Mouse (Mus musculus): ENCODE measurements around the gene Diaph3. TPM values are rescaled to one million over a fixed set of nuclear protein-coding genes. Genes with fewer than 3 reads are reported as not detected.

Gene Diaph3
- total and polyA plus RNA-seq, 2 experiments from 2014 or later: 3.8 to 6.5 TPM

DNA sequence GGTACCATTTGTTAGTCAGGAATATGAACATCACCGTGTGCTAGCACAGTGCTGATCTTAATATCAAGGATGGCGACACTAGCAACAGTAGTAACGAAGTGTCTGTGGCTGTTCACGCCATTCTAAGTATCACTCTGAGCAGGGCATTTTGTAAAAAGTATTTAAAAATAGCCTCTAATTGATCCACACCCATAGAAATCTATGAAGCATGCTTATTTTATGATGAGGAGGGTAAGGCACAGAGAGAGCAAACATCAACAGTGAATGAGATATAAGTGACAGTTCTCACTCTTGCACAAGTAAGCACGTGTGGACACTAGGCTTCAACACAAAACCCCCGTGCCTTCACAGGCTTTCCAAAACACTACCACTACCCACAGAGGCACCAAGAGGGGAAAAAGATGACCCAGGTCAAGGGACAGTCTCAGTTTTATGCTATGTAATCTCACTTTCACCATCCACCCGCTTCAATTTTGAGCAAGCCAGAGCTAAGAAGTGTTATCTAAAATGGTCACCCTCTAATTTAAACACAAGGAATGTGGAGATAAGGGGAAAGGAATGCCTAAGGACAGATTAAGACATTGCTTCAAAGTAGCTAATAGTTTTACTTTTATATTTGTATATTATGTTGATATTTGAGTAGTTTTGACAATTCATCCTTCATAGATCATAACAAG is 399.0 kb downstream of the Diaph3 start:
- DNase-seq (ENCODE audit: low spot score): no peak
- Histone ChIP-seq H3K27ac (ENCODE audit: low read depth) (no peak overlapping the region), H3K36me3 (replicated peaks; ENCODE audit: control insufficient read depth, insufficient read depth, low read length) (no peaks in the 10 kb centered on the region), H3K9ac (replicated peaks; ENCODE audit: low read depth, low read length) (no peak overlapping the region), H3K4me2 (ENCODE audit: low read depth, low read length) (no peak overlapping the region), H3K4me3 (ENCODE audit: low read depth, low read length) (no peak overlapping the region), H3K27me3 (ENCODE audit: control insufficient read depth, insufficient read depth, low read length) (no peaks in the 10 kb centered on the region), H3K4me1 (ENCODE audit: control insufficient read depth, insufficient read depth) (no peaks in the 10 kb centered on the region), H3K9me3 (replicated peaks; ENCODE audit: control insufficient read depth, low read length) (no peaks in the 10 kb centered on the region)
- TF ChIP-seq EP300 (IDR thresholded peaks at IDR 0.05; ENCODE audit: low read depth): no peak
- TF ChIP-seq CTCF (IDR thresholded peaks at IDR 0.05; ENCODE audit: low read depth): no peak
- ATAC-seq (ENCODE audit: insufficient read depth, low read depth): no peak
- WGBS: 66% methylated on average over 7 of the region's 7 CpGs

DNA sequence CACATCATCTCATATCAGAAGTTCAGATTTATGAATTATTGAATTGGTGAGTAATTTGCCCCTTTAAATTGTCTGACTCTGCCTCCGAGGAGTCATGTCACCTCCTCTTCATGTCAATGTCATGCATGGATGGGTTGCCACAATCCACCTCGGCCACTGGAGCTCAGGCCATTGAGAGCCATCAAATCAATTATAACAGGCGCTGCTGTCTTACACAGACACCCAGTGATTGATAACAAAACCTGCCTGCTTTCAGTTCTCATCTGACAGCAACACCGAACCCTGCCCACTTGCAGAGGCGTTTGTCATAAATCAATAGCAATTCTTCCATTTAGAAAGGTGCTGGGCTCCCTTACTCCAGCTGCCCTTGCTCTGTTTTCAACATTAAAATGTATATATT is 402.1 kb downstream of the Diaph3 start:
- no peaks in the 10 kb centered on the region for H3K9me3 ChIP-seq (replicated peaks; ENCODE audit: control insufficient read depth, low read length)
- H3K4me3 ChIP-seq (ENCODE audit: low read depth, low read length): no peak overlapping the region
- H3K27ac ChIP-seq (ENCODE audit: low read depth): no peak overlapping the region
- H3K4me2 ChIP-seq (ENCODE audit: low read depth, low read length): no peak overlapping the region
- no peak overlapping the region for H3K9ac ChIP-seq (replicated peaks; ENCODE audit: low read depth, low read length)
- 81% methylated on average over 5 of the region's 5 CpGs for WGBS
- H3K36me3 ChIP-seq (replicated peaks; ENCODE audit: control insufficient read depth, insufficient read depth, low read length): no peaks in the 10 kb centered on the region
- ATAC-seq (ENCODE audit: insufficient read depth, low read depth) (no peak), DNase-seq (ENCODE audit: low spot score) (no peak)
- H3K4me1 ChIP-seq (ENCODE audit: control insufficient read depth, insufficient read depth): no peaks in the 10 kb centered on the region
- no peaks in the 10 kb centered on the region for H3K27me3 ChIP-seq (ENCODE audit: control insufficient read depth, insufficient read depth, low read length)
- no peak for TF ChIP-seq EP300 (IDR thresholded peaks at IDR 0.05; ENCODE audit: low read depth)
- TF ChIP-seq CTCF (IDR thresholded peaks at IDR 0.05; ENCODE audit: low read depth): no peak

DNA sequence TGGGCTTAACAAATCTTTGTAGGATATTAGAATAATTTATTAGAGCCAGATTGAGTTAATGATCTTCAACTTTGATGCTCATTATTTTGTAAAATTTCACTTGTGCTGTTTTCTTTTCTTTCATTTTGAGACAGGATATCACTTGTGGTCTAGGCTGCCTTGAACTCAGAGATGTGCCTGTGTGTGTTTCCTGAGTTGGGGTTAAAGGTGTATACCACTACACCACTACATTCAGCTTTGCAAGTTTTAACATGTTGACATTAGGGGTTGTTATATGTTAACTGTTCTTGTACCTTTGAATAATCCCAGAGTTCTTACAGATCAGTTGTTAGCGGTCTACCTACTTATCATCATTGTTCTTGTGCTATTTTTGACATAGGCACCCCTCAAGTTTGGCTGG is 404.4 kb downstream of the Diaph3 start:
- Histone ChIP-seq H3K4me2 (ENCODE audit: low read depth, low read length) (no peak overlapping the region), H3K4me3 (ENCODE audit: low read depth, low read length) (no peak overlapping the region), H3K9me3 (replicated peaks; ENCODE audit: control insufficient read depth, low read length) (no peaks in the 10 kb centered on the region), H3K9ac (replicated peaks; ENCODE audit: low read depth, low read length) (no peak overlapping the region), H3K4me1 (ENCODE audit: control insufficient read depth, insufficient read depth) (no peaks in the 10 kb centered on the region), H3K27me3 (ENCODE audit: control insufficient read depth, insufficient read depth, low read length) (no peaks in the 10 kb centered on the region), H3K27ac (ENCODE audit: low read depth) (no peak overlapping the region), H3K36me3 (replicated peaks; ENCODE audit: control insufficient read depth, insufficient read depth, low read length) (no peaks in the 10 kb centered on the region)
- TF ChIP-seq CTCF (IDR thresholded peaks at IDR 0.05; ENCODE audit: low read depth) (no peak), EP300 (IDR thresholded peaks at IDR 0.05; ENCODE audit: low read depth) (no peak)
- ATAC-seq (ENCODE audit: insufficient read depth, low read depth): no peak
- DNase-seq (ENCODE audit: low spot score): no peak
- 48% methylated on average over 1 of the region's 1 CpGs for WGBS

DNA sequence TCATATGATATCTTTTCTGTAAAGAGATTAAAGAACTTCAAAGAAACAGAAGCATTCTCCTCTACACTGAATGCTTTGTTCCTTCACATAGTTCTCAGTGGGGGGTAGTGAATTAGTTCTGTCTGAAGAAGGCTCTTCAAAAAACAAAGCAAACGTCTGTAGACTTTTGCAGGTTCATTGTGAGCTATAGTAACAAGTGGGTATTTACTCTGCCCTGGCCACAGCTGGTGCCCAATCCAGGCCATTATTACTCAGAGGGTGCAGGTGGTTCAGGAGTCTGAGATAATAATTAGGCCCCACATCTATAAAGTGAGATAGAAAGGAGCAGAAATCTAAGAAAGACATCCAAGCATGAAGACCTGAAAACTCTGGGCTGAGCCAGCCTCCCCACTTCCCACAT is 409.7 kb downstream of the Diaph3 start:
- 21% methylated on average over 1 of the region's 1 CpGs for WGBS
- TF ChIP-seq EP300 (IDR thresholded peaks at IDR 0.05; ENCODE audit: low read depth) (no peak), CTCF (IDR thresholded peaks at IDR 0.05; ENCODE audit: low read depth) (no peak)
- H3K4me3 ChIP-seq (ENCODE audit: low read depth, low read length): no peak overlapping the region
- H3K27me3 ChIP-seq (ENCODE audit: control insufficient read depth, insufficient read depth, low read length): no peaks in the 10 kb centered on the region
- no peak for ATAC-seq (ENCODE audit: insufficient read depth, low read depth)
- H3K4me1 ChIP-seq (ENCODE audit: control insufficient read depth, insufficient read depth): no peaks in the 10 kb centered on the region
- no peak overlapping the region for H3K9ac ChIP-seq (replicated peaks; ENCODE audit: low read depth, low read length)
- no peak overlapping the region for H3K4me2 ChIP-seq (ENCODE audit: low read depth, low read length)
- H3K9me3 ChIP-seq (replicated peaks; ENCODE audit: control insufficient read depth, low read length): no peaks in the 10 kb centered on the region
- no peak overlapping the region for H3K27ac ChIP-seq (ENCODE audit: low read depth)
- no peak for DNase-seq (ENCODE audit: low spot score)
- no peaks in the 10 kb centered on the region for H3K36me3 ChIP-seq (replicated peaks; ENCODE audit: control insufficient read depth, insufficient read depth, low read length)

DNA sequence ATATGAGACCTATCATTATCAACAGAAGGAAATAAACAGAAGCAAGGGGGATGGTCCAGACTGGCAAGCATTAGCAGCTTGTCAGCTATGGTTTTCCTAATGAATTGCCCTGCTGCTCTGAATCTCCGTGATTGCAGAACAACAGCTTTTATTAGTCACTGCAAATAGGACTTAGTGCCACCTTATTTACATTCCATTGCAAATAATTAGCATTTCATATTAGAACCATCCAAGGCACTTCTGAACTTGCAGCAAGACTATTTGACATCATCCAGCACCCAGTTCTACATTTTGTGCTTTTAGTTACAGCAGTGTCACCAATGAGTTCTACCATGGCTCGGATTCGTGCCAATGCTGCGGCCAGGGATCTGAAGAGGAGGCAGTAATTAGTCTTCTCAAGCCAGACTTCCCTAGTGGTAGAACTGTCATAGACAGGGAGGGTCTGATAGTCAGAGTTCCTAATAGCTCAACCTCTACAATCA is 411.4 kb downstream of the Diaph3 start:
- no peak for ATAC-seq (ENCODE audit: insufficient read depth, low read depth)
- Histone ChIP-seq H3K4me3 (ENCODE audit: low read depth, low read length) (no peak overlapping the region), H3K27me3 (ENCODE audit: control insufficient read depth, insufficient read depth, low read length) (no peaks in the 10 kb centered on the region), H3K27ac (ENCODE audit: low read depth) (no peak overlapping the region), H3K9me3 (replicated peaks; ENCODE audit: control insufficient read depth, low read length) (no peaks in the 10 kb centered on the region), H3K9ac (replicated peaks; ENCODE audit: low read depth, low read length) (no peak overlapping the region), H3K36me3 (replicated peaks; ENCODE audit: control insufficient read depth, insufficient read depth, low read length) (no peaks in the 10 kb centered on the region), H3K4me1 (ENCODE audit: control insufficient read depth, insufficient read depth) (no peaks in the 10 kb centered on the region), H3K4me2 (ENCODE audit: low read depth, low read length) (no peak overlapping the region)
- DNase-seq (ENCODE audit: low spot score): no peak
- no peak for TF ChIP-seq CTCF (IDR thresholded peaks at IDR 0.05; ENCODE audit: low read depth)
- TF ChIP-seq EP300 (IDR thresholded peaks at IDR 0.05; ENCODE audit: low read depth): no peak
- whole genome bisulfite sequencing: 78% methylated on average over 4 of the region's 4 CpGs

DNA sequence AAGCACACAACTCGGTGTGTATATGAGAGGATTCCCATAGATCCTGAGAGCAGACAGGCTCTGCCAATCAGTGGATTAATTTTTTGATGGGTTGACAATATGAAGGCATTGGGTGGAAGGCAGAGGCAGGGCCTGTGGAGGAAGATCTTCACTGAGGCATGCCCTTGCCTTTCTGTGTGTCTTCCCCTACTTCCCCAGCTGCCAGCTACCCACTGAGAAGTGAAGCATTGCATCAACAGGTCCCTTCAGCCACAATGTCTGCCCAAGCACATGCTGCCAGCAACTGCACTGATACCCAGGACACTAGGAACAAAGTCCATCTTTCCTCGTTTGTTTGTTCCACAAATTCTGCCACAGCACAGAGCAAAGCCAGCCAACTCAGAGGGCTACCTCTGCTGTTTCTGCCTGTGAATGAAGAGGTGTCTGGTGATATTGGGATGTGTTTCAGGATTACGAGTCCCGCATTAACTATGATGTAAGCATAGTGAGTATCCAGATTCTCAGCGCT is 413.4 kb downstream of the Diaph3 start:
- no peak overlapping the region for H3K27ac ChIP-seq (ENCODE audit: low read depth)
- H3K9ac ChIP-seq (replicated peaks; ENCODE audit: low read depth, low read length): no peak overlapping the region
- H3K36me3 ChIP-seq (replicated peaks; ENCODE audit: control insufficient read depth, insufficient read depth, low read length): no peaks in the 10 kb centered on the region
- H3K4me2 ChIP-seq (ENCODE audit: low read depth, low read length): no peak overlapping the region
- H3K9me3 ChIP-seq (replicated peaks; ENCODE audit: control insufficient read depth, low read length): no peaks in the 10 kb centered on the region
- TF ChIP-seq EP300 (IDR thresholded peaks at IDR 0.05; ENCODE audit: low read depth): no peak
- TF ChIP-seq CTCF (IDR thresholded peaks at IDR 0.05; ENCODE audit: low read depth): no peak
- no peak for ATAC-seq (ENCODE audit: insufficient read depth, low read depth)
- no peaks in the 10 kb centered on the region for H3K4me1 ChIP-seq (ENCODE audit: control insufficient read depth, insufficient read depth)
- WGBS: 89% methylated on average over 5 of the region's 5 CpGs
- H3K4me3 ChIP-seq (ENCODE audit: low read depth, low read length): no peak overlapping the region
- no peak for DNase-seq (ENCODE audit: low spot score)
- H3K27me3 ChIP-seq (ENCODE audit: control insufficient read depth, insufficient read depth, low read length): no peaks in the 10 kb centered on the region

Data from heart, postnatal 0 days (tissue).